Mouse (Mus musculus) stomach, postnatal 0 days (tissue): ENCODE results near the gene Ercc8.
A peak's percentile ranks its signal among the peaks of the same experiment; 100 is the strongest.

ENCODE experiments used
- CTCF ChIP-seq: IDR thresholded peaks from 2 replicates; pipeline ENCODE4 v1.5.1; 2016; ENCODE audit warnings: antibody characterized with exemption, low read depth, mild to moderate bottlenecking, moderate library complexity
- EP300 ChIP-seq: optimal IDR thresholded peaks from 2 replicates; pipeline ENCODE3; 2016; ENCODE audit warnings: antibody characterized with exemption

GRCm38 (mm10) chr13:108127130-108127529 is 31.4 kb upstream of the Ercc8 start:
- TF ChIP-seq CTCF (peak; percentile 73), EP300 (no peak)
